Mouse (Mus musculus) liver, postnatal 0 days (tissue): ENCODE measurements around the gene Defb28.
A peak's percentile ranks its signal among the peaks of the same experiment; 100 is the strongest.

ENCODE experiments used
- CTCF ChIP-seq: sonication (generic); IDR thresholded peaks from 2 replicates; pipeline ENCODE4 v1.5.1; 2016; ENCODE audit warnings: antibody characterized with exemption, low read depth
- EP300 ChIP-seq: IDR thresholded peaks from 2 replicates; pipeline ENCODE4 v1.6.1; 2016; ENCODE audit warnings: antibody characterized with exemption, low read depth, mild to moderate bottlenecking

- TF ChIP-seq EP300 = no peak
- peak; percentile 75 for TF ChIP-seq CTCF
These were observed 47.1 kb upstream of the Defb28 start for GRCm38 (mm10) chr2:152470973-152471372.
